Mouse (Mus musculus): ENCODE data around the gene Phrf1.
"Not testable (repeated sequence)": the region's sequence is repeated elsewhere in the genome, so short reads cannot be mapped to it uniquely, and the experiment has no call there.

DNA sequence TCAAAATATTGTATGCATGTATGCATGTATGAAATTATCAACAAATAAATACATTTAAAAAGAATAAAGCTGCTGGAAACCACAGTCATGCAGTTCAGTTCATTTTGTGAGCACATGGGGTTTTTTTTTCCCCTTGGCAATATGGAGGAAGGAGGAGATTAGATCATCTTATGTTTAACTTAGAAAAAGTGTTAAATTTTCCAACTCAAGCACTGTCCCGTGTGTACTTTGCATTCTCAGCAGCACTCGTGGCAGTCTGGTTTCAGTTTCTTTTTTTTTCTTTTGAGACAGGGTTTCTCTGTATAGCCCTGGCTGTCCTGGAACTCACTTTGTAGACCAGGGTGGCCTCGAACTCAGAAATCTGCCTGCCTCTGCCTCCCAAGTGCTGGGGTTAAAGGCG lies 21.9 kb downstream of the Phrf1 start:
- TF ChIP-seq CTCF (conservative IDR thresholded peaks at IDR 0.05; ENCODE audit: low read length); NANOG (IDR thresholded peaks at IDR 0.05; ENCODE audit: borderline replicate concordance, low read length): not testable (repeated sequence)

Measured in E14TG2a.4 (cell line).